Mouse (Mus musculus): ENCODE results near the gene Pth2.
"Not testable (repeated sequence)": the region's sequence is repeated elsewhere in the genome, so short reads cannot be mapped to it uniquely, and the experiment has no call there.

Pth2 gene

DNA sequence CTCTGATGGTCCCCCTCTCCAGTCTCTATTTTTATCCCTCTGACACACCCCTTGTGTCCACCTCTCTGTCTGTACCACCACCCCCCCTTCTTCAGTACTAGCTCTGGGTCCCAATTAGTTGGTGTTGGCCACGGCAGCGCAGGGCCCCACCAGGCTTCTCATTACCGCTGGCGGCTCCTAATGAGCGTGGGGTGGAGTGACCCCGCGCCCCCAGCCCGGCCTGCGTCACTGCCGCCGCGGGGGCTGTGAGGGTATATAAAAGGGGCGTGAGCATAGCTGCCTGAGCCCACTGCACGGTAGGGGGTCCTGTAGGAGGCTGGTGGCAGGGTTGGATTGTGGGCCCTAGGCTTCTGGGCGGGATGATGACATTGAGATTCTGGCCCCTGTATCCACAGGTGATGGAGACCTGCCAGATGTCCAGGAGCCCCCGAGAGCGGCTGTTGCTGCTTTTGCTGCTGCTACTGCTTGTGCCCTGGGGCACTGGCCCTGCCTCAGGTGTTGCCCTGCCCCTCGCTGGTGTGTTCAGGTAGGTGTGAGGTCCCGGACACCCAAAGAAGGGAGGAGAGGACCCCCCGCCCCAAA, at the start of gene Pth2:
Gene Pth2 (plus strand): TSS at position 100 of the 582 bp plus-strand sequence.
- no peak for DNase-seq

- no peak for DNase-seq
Observed at GRCm38 (mm10) chr7:45131850-45132249, 48.9 kb upstream of the Pth2 start.

DNA sequence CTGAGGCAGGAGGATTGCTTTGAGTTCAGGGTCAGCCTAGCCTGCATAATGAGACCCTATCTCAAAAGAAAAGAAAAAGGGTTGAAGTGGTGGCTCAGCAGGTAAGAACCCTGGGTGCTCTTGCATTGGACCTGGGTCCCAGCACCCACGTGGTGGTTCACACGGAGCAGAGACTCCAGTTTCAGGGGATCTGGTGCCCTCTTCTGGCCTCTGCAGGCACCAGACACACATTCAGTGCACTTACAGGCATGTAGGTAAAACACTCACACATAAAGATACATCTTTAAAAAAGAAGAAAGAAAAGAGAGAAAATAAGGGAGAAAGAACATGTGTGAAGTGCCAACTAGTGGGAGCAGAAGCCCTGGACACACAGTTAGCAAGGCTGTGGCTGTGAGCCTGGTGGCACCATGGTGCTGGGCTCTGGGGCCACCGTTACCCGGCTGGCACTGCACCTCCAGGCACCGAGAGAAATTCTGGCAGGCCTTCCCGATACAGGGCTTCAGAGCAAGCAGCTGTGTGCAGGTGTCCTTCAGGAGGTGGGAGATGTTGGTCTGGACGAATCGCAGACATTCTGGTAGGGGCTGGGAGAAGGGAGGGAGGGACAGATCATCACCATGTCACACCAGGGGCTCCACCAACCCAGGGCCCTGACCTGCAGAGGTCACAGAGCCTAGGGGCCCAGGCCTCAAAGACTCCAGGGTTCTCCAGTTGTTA, 47.2 kb upstream of the Pth2 start:
- no peak for DNase-seq

GRCm38 (mm10) chr7:45134544-45135026, 46.2 kb upstream of the Pth2 start:
- DNase-seq, result no peak

DNA sequence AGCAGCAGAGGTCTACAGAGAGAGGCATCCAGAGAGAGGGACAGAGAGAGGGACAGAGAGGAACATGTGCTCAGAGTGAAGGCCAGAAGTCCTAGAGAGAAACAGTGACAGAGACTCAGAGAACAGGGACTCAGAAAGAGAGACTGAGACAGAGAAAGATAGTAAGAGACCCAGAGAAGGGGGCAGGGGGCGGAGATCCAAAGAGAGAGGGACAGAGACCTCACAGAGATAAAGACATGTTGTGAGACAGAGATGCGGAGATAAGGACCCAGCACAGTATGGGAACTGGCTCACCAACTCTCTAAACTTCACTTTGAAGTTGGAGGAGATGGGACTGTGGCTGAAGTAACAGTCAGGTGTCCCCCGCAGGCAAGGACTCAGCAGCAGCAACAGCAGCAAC, 45.4 kb upstream of the Pth2 start:
- no peak for DNase-seq

DNA sequence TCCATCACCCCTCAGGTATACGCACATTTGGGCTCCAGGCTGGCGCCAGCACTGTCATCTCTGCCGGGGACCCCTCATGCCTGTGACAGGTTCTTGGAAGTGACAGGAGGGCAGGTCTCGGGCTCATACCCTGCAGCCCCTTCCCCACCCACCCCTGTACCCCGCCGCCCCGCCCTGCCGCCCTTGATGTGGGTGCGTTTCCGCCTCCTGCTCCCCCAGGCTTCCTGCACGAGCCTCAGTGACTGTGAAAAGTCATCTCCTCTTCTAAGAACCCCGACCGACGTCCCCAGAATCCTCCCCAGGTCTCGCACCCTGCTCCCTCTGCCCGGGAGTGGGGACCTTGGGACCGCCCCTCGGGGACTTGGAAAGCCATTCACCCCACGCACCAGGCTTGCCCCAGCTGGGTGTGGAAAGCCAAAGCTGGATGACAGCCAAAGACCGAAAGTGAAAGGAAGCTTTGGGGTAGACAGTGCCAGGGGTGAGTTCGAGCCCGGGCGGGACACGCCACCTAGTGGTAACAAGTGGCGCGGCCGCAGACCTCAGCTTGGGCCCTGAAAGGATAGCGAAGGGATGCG, 44.7 kb upstream of the Pth2 start, which contains the start of the genes Gm45713 and Flt3l:
Gene Gm45713 (minus strand): TSS at position 239 of the 575 bp plus-strand sequence.
Gene Flt3l (minus strand): TSS at position 440 of the 575 bp plus-strand sequence.
- DNase-seq, result peak; percentile 90

GRCm38 (mm10) chr7:45137171-45138006, 43.4 kb upstream of the Pth2 start:
- DNase-seq, result no peak

DNA sequence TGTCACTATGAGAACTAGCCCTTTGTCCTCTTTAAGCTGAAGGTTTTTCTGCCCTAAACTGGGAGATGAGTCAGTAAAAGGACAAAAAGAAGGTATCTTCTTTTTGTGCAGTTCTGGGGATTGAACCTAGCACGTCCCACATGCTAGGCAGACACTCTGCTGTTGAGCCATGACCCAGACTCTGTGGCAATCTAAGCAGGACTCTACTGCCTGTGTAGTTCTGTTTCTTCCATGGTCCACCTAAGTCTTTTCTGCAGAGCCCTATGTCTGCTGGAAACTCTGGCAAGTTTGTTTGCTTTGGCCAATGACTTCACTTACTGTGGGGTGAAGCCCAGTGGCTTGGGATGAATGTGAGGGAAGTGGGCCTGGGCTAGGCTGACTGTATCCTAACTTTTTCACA, 42.4 kb upstream of the Pth2 start:
- DNase-seq, result no peak

- no peak for DNase-seq
Observed at GRCm38 (mm10) chr7:45139904-45140723, 40.7 kb upstream of the Pth2 start.

DNA sequence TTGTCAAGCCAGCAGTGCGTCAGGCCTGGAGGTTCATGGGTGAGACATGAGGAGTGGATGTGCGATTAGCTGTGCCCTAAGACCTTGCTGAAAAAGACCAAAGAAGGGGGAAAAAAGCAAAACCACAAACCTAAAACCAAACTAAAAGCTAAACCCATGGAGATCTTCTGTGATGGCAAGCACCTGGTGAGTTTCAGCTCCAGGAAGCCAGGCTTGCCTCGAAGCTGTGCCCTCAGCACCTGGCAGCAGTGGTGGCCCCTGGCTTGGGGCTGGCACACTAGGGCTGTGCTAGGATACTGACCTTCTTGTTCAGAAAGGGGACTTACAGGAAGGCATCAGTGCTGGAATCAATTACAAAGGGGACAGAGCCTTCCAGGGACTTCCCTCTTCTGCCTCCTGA, 39.5 kb upstream of the Pth2 start:
- no peak for DNase-seq

DNA sequence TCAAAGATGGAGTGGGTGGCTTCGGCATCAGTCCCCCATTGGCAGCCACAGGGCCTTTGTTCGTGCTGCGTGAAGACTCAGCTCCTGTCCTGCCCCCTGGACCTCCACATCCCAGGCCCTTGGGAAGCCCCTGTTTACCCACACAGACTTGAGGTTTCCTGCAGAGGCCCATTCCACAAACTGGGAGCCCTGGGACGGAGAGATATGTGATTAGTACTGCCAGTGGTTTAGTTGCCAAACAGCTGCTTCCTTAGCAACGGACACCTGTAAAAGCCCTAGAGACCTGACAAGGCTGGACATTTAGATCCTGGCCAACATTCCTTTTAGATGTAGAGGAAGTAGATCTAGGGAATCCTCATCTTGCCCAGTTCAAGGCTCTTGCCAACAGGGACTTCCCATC, 38.9 kb upstream of the Pth2 start:
- no peak for DNase-seq

DNA sequence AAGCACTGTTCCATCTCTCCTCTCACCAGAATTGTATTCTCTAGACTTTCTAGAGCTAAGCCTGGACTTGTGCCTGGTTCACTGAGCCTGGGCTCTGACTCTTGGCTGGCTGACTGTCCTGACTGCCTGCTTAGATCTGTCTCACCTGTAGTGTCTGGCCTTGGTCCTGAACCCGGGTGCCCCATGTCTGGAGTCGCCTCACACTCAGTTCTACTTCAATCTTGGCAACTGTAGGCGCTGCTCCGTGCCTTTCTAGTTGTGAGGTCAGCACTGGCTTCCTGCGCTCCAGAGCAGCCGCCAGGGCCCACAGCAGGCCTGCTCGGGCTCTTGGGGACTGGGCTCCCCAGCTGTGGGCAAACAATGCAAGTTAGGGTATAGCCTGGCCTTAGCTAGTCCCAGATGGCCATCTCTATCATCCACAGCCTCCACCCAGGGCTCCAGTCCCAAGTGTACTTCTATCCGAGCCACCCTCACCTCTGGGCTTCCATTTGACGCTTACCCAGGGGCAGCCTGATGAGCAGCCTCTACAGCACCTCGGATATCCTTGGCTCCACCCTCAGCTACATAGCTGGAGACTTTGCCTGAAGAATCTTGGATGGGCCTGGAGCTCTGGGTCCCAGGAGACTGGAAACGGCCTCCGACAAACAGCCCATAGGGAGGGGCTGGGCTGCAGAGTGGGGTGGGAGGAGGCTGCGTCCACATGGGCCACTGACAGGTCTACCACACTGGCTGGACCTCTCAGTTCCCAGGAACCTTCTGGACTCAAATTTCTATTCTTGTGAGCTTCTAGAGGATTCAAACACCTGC, 36.2 kb upstream of the Pth2 start:
- DNase-seq, result no peak

DNA sequence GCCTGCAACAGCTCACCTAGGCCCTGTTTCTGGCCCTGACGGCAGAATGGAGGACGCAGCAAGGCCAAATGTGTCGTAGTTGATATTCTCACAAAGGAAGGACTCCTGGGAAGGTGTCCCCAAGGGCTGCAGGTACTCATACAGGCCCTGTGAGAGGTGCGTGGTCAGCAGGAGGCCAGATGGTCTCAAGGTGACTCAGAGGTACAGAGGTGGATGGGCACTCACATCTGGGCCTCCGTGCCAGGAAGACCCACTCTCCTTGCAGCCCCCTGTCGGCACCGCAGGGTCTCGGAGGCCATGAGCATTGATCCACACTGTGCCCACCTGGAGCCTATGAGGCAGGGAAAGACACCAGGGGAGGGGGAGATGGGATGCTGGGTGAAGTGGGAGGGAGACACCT, 35.3 kb upstream of the Pth2 start:
- DNase-seq, result no peak

DNA sequence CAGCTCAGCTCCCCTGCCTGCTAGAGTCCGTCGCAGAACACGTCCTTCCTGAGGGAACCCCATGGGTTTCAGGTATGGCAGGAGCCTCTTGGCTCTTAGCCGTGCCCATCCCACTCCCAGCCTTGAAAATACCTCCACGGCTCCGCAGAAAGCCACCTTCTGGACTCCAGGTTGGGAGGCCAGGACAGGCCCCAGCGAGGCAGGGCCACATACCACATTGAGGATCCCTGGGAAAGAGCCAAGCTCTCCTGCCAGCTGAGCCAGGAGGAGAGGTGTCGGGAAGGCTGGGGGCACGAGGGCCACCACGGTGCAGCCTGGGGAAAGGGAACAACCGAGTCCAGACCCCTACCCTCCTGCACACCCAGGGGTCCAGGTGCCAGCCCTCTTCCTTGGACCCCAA, 33.5 kb upstream of the Pth2 start:
- no peak for DNase-seq

GRCm38 (mm10) chr7:45147899-45148298, 32.9 kb upstream of the Pth2 start:
- no peak for DNase-seq

- DNase-seq, result no peak
Observed at GRCm38 (mm10) chr7:45148534-45149098, 32.2 kb upstream of the Pth2 start.

GRCm38 (mm10) chr7:45149545-45149944, 31.2 kb upstream of the Pth2 start:
- no peak for DNase-seq

GRCm38 (mm10) chr7:45150321-45150720, 30.5 kb upstream of the Pth2 start:
- DNase-seq, result no peak

- no peak for DNase-seq
Observed at GRCm38 (mm10) chr7:45151303-45151702, 29.5 kb upstream of the Pth2 start.

DNA sequence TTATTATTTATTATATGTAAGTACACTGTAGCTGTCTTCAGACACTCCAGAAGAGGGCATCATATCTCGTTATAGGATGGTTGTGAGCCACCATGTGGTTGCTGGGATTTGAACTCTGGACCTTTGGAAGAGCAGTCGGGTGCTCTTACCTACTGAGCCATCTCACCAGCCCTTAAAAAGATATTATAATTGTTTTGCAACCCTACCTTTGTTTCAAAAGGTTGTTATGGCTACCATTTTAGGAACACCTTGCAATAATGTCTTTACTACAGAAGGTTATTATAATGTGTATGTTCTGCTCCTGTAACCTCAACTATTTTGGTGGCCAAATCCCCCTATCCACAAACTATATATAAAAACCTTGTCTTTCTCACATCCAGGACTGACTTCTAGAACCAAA, 27.7 kb upstream of the Pth2 start:
- DNase-seq, result not testable (repeated sequence)

GRCm38 (mm10) chr7:45153586-45153985, 27.2 kb upstream of the Pth2 start:
- no peak for DNase-seq
